Mouse (Mus musculus) bone marrow, adult 2 months (tissue): ENCODE results near the gene Mef2b.

Experiments used
- CTCF ChIP-seq: fragments of 200-500 bp; IDR thresholded peaks from 2 replicates; pipeline ENCODE4 v1.5.1; 2011; ENCODE audit warnings: low read length, control low read depth; ENCODE audit not compliant: control insufficient read depth, insufficient read depth
- POLR2A ChIP-seq: fragments of 200-500 bp; IDR thresholded peaks from 2 replicates; pipeline ENCODE4 v1.6.1; 2011; ENCODE audit warnings: low read depth, mild to moderate bottlenecking, control low read depth, low read length, borderline replicate concordance; ENCODE audit not compliant: control insufficient read depth

GRCm38 (mm10) chr8:70178231-70178630, 38.7 kb downstream of the Mef2b start:
- TF ChIP-seq POLR2A (no peak), CTCF (no peak)
